Comparison of ENCODE assay signal across 7 mouse cellular contexts in genomic region chr2:180583154-180583507, GRCm38 (mm10). TPM values are rescaled to one million over a fixed set of nuclear protein-coding genes. Genes with fewer than 3 reads are reported as not detected.
DNase-seq lines count a peak whose midpoint lies in the region; ATAC-seq and TF ChIP-seq lines count a peak whose summit lies in the region.

No protein-coding gene starts in this region.

- peak overlapping the region; percentile 79 for H3K9ac ChIP-seq in forebrain, embryonic 16.5 days (replicated peaks; ENCODE audit: low read depth, low read length)
- peak overlapping the region; percentile 92 for H3K9ac ChIP-seq in limb, embryonic 12.5 days (replicated peaks)
- peak overlapping the region; percentile 97 for H3K9ac ChIP-seq in neural tube, embryonic 14.5 days (replicated peaks; ENCODE audit: low read depth, low read length)

- H3K9me3 ChIP-seq in forebrain, embryonic 16.5 days (ENCODE audit: control insufficient read depth, low read length) = no peaks in the 10 kb centered on the region
- H3K9me3 ChIP-seq in limb, embryonic 12.5 days = no peaks in the 10 kb centered on the region
- no peaks in the 10 kb centered on the region for H3K9me3 ChIP-seq in neural tube, embryonic 14.5 days (ENCODE audit: control insufficient read depth, low read length)

- ATAC-seq in forebrain, embryonic 16.5 days = no peak; the same call in 1 of the 2 replicates
- ATAC-seq in limb, embryonic 12.5 days (ENCODE audit: insufficient number of reproducible peaks, insufficient read depth, low FRiP score, low TSS enrichment, low read depth) = no peak; the same call in 1 of the 2 replicates
- ATAC-seq in neural tube, embryonic 14.5 days (ENCODE audit: low read depth) = no peak; the same call in 1 of the 2 replicates

- no peak for TF ChIP-seq POLR2A in thymus, adult 2 months (IDR thresholded peaks at IDR 0.05; ENCODE audit: control insufficient read depth, extremely low read depth, insufficient read depth, low read length, poor library complexity)

- 13% methylated on average over 7 of the region's 7 CpGs for WGBS in thymus, adult 2 months
- WGBS in forebrain, embryonic 16.5 days = 32% methylated on average over 6 of the region's 7 CpGs
- 28% methylated on average over 7 of the region's 7 CpGs for WGBS in limb, embryonic 12.5 days
- WGBS in neural tube, embryonic 14.5 days = 39% methylated on average over 6 of the region's 7 CpGs

- DNase-seq in thymus, adult 2 months = peak; percentile 33
- DNase-seq in thymus, postnatal 4 days = no peak
- no peak for DNase-seq in left cerebral cortex, adult 8-10 months (ENCODE audit: low spot score in 2 of 2)
- DNase-seq in cerebellum, adult 8-10 months = no peak

- 0 out of 2 replicates have a peak overlapping the region, but pooled peaks have one; percentile 9 for H3K27ac ChIP-seq in thymus, adult 2 months (ENCODE audit: control insufficient read depth, insufficient read depth, low read length)
- no peak overlapping the region for H3K27ac ChIP-seq in forebrain, embryonic 16.5 days (ENCODE audit: low read length)
- peak overlapping the region; percentile 76; the same call in 1 of the 2 replicates for H3K27ac ChIP-seq in limb, embryonic 12.5 days
- no peak overlapping the region; the same call in 1 of the 2 replicates for H3K27ac ChIP-seq in neural tube, embryonic 14.5 days (ENCODE audit: low read depth, low read length)

- peak overlapping the region; percentile 76 for H3K4me3 ChIP-seq in thymus, adult 2 months (ENCODE audit: control insufficient read depth, insufficient read depth, low read length)
- peak overlapping the region; percentile 59 for H3K4me3 ChIP-seq in forebrain, embryonic 16.5 days (replicated peaks; ENCODE audit: low read length)
- peak overlapping the region; percentile 86 for H3K4me3 ChIP-seq in limb, embryonic 12.5 days (replicated peaks)
- peak overlapping the region; percentile 90 for H3K4me3 ChIP-seq in neural tube, embryonic 14.5 days (ENCODE audit: low read depth, low read length)

- H3K36me3 ChIP-seq in thymus, adult 2 months (ENCODE audit: control insufficient read depth, insufficient read depth, low read length) = no peaks in the 10 kb centered on the region
- peaks cover 2% of the 10 kb centered on the region; the same call in 1 of the 2 replicates for H3K36me3 ChIP-seq in forebrain, embryonic 16.5 days (ENCODE audit: control insufficient read depth, insufficient read depth)
- H3K36me3 ChIP-seq in limb, embryonic 12.5 days = peaks cover 27% of the 10 kb centered on the region
- H3K36me3 ChIP-seq in neural tube, embryonic 14.5 days (ENCODE audit: control insufficient read depth, insufficient read depth, low read length) = peaks cover 13% of the 10 kb centered on the region

- H3K27me3 ChIP-seq in thymus, adult 2 months (ENCODE audit: control insufficient read depth, insufficient read depth, low read length) = no peaks in the 10 kb centered on the region
- H3K27me3 ChIP-seq in forebrain, embryonic 16.5 days (replicated peaks; ENCODE audit: control insufficient read depth, insufficient read depth, low read length) = no peaks in the 10 kb centered on the region
- H3K27me3 ChIP-seq in limb, embryonic 12.5 days = no peaks in the 10 kb centered on the region
- H3K27me3 ChIP-seq in neural tube, embryonic 14.5 days (ENCODE audit: control insufficient read depth, insufficient read depth, low read length) = no peaks in the 10 kb centered on the region

- H3K4me2 ChIP-seq in forebrain, embryonic 16.5 days (ENCODE audit: low read length) = peak overlapping the region; percentile 87
- H3K4me2 ChIP-seq in limb, embryonic 12.5 days = peak overlapping the region; percentile 92
- peak overlapping the region; percentile 91 for H3K4me2 ChIP-seq in neural tube, embryonic 14.5 days (ENCODE audit: low read depth, low read length)

- no peak for TF ChIP-seq CTCF in thymus, adult 2 months (IDR thresholded peaks at IDR 0.05; ENCODE audit: borderline replicate concordance, control insufficient read depth, extremely low read depth, insufficient read depth, low read length, poor library complexity)

- H3K4me1 ChIP-seq in thymus, adult 2 months (replicated peaks; ENCODE audit: control insufficient read depth, insufficient read depth, low read length) = peaks cover 7% of the 10 kb centered on the region
- peaks cover 16% of the 10 kb centered on the region for H3K4me1 ChIP-seq in forebrain, embryonic 16.5 days (replicated peaks; ENCODE audit: control insufficient read depth, insufficient read depth, low read length)
- peaks cover 13% of the 10 kb centered on the region for H3K4me1 ChIP-seq in limb, embryonic 12.5 days (replicated peaks)
- H3K4me1 ChIP-seq in neural tube, embryonic 14.5 days (ENCODE audit: control insufficient read depth, insufficient read depth, low read length) = peaks cover 11% of the 10 kb centered on the region

RNA-seq across cellular contexts. Expression of gene Mrgbp, which starts 2.0 kb away (rescaled TPM):
- 75.6 and 75.7 TPM in 2 replicates for polyA plus RNA-seq in thymus, adult 2 months (2012; rRNA removed)
- polyA plus RNA-seq in forebrain, embryonic 16.5 days (2015; fragmentation: Nextera tagmentation; extraction: Ambion mirVana) = 49.3 and 50.6 TPM in 2 replicates
- polyA plus RNA-seq in limb, embryonic 12.5 days (2016; fragmentation: Nextera tagmentation; extraction: Ambion mirVana) = 39.8 and 44.3 TPM in 2 replicates
- polyA plus RNA-seq in neural tube, embryonic 14.5 days (2014; fragmentation: Nextera tagmentation; extraction: Ambion mirVana) = 40.0 and 41.8 TPM in 2 replicates
- 10 to 100 TPM; 16.6 to 20.5 (median 18.4) TPM for total RNA-seq in left cerebral cortex, adult 8-10 months (2022)

RNA-seq across cellular contexts. Expression of gene Ogfr, which starts 5.9 kb away (rescaled TPM):
- polyA plus RNA-seq in thymus, adult 2 months (2012; rRNA removed) = 75.7 and 86.1 TPM in 2 replicates
- polyA plus RNA-seq in forebrain, embryonic 16.5 days (2015; fragmentation: Nextera tagmentation; extraction: Ambion mirVana) = 81.8 and 85.5 TPM in 2 replicates
- 93.0 and 96.7 TPM in 2 replicates for polyA plus RNA-seq in limb, embryonic 12.5 days (2016; fragmentation: Nextera tagmentation; extraction: Ambion mirVana)
- 87.9 and 92.3 TPM in 2 replicates for polyA plus RNA-seq in neural tube, embryonic 14.5 days (2014; fragmentation: Nextera tagmentation; extraction: Ambion mirVana)
- 10 to 100 TPM; 29.6 to 34.7 (median 31.8) TPM for total RNA-seq in left cerebral cortex, adult 8-10 months (2022)

RNA-seq across cellular contexts. Expression of gene Col9a3, which starts 14.5 kb away (rescaled TPM):
- 4.4 and 4.8 TPM in 2 replicates for polyA plus RNA-seq in thymus, adult 2 months (2012; rRNA removed)
- 50.8 and 51.5 TPM in 2 replicates for polyA plus RNA-seq in forebrain, embryonic 16.5 days (2015; fragmentation: Nextera tagmentation; extraction: Ambion mirVana)
- polyA plus RNA-seq in limb, embryonic 12.5 days (2016; fragmentation: Nextera tagmentation; extraction: Ambion mirVana) = 196 and 224 TPM in 2 replicates
- 53.2 and 55.7 TPM in 2 replicates for polyA plus RNA-seq in neural tube, embryonic 14.5 days (2014; fragmentation: Nextera tagmentation; extraction: Ambion mirVana)
- 10 to 100 TPM in 2 of 4 experiments, 1 to 10 TPM in 2; 6.0 to 13.1 (median 10.2) TPM for total RNA-seq in left cerebral cortex, adult 8-10 months (2022)

RNA-seq across cellular contexts. Expression of gene Tcfl5, which starts 59.4 kb away (rescaled TPM):
- 0.09 TPM in 1 of 2 replicates, not detected in the other for polyA plus RNA-seq in thymus, adult 2 months (2012; rRNA removed)
- 0.15 and 0.28 TPM in 2 replicates for polyA plus RNA-seq in forebrain, embryonic 16.5 days (2015; fragmentation: Nextera tagmentation; extraction: Ambion mirVana)
- polyA plus RNA-seq in limb, embryonic 12.5 days (2016; fragmentation: Nextera tagmentation; extraction: Ambion mirVana) = 0.30 and 0.47 TPM in 2 replicates
- 0.53 and 0.75 TPM in 2 replicates for polyA plus RNA-seq in neural tube, embryonic 14.5 days (2014; fragmentation: Nextera tagmentation; extraction: Ambion mirVana)
- total RNA-seq in left cerebral cortex, adult 8-10 months (2022) = under 1 TPM; 0.85 to 1.00 (median 0.98) TPM

Comparison
In these comparisons a context has a peak if more than half of its experiments do, and no peak if none do; other contexts are left out.
1. H3K27ac ChIP-seq: peak in thymus, adult 2 months (single experiment) and limb, embryonic 12.5 days (single experiment); none in forebrain, embryonic 16.5 days (single experiment) and neural tube, embryonic 14.5 days (single experiment).
2. Peak in every context shown above with its lines, with median percentiles within 50 percentile points of each other: H3K4me3 ChIP-seq, H3K4me2 ChIP-seq and H3K9ac ChIP-seq.